Mouse (Mus musculus) forebrain, embryonic 16.5 days (tissue): ENCODE measurements around the gene Itln1. TPM values are rescaled to one million over a fixed set of nuclear protein-coding genes. Genes with fewer than 3 reads are reported as not detected.

Experiments used
- ATAC-seq: fragments of 200-750 bp; cut with Nextera tagmentation; 2 replicates; pipeline ENCODE4 v1.8.0; 2017; ENCODE audit warnings: mild to moderate bottlenecking, moderate library complexity
- H3K27ac ChIP-seq: fragments of 300-500 bp; sonication (generic); 2 replicates; pipeline ENCODE4 v1.5.1; 2014; ENCODE audit warnings: low read length, control low read depth
- H3K27me3 ChIP-seq: fragments of 300-500 bp; sonication (generic); replicated peaks from 2 replicates; pipeline ENCODE4 v1.6.1; 2014; ENCODE audit warnings: low read length; ENCODE audit not compliant: control insufficient read depth, insufficient read depth
- H3K36me3 ChIP-seq: fragments of 300-500 bp; sonication (generic); 2 replicates; pipeline ENCODE4 v1.6.1; 2014; ENCODE audit not compliant: control insufficient read depth, insufficient read depth
- H3K4me1 ChIP-seq: fragments of 300-500 bp; sonication (generic); replicated peaks from 2 replicates; pipeline ENCODE4 v1.6.1; 2014; ENCODE audit warnings: low read length; ENCODE audit not compliant: control insufficient read depth, insufficient read depth
- H3K4me2 ChIP-seq: fragments of 300-500 bp; sonication (generic); 2 replicates; pipeline ENCODE4 v1.6.1; 2014; ENCODE audit warnings: mild to moderate bottlenecking, low read length, control low read depth
- H3K4me3 ChIP-seq: fragments of 300-500 bp; sonication (generic); replicated peaks from 2 replicates; pipeline ENCODE4 v1.5.1; 2014; ENCODE audit warnings: mild to moderate bottlenecking, low read length, control low read depth
- H3K9ac ChIP-seq: fragments of 300-500 bp; sonication (generic); replicated peaks from 2 replicates; pipeline ENCODE4 v1.6.1; 2014; ENCODE audit warnings: low read depth, low read length, control low read depth
- H3K9me3 ChIP-seq: fragments of 300-500 bp; sonication (generic); 2 replicates; pipeline ENCODE4 v1.6.1; 2016; ENCODE audit warnings: low read length; ENCODE audit not compliant: control insufficient read depth
- WGBS: fragments of 180-500 bp; shearing (Covaris S2); extraction: QIAGEN DNeasy Blood & Tissue Kit; methylation state at CpG from one replicate; pipeline ENCODE4 v1.1.7; 2014; 5-methylcytosine and 5-hydroxymethylcytosine counted together
- polyA plus RNA-seq: library from polyadenylated mRNA; unstranded; fragments of >200 nt; fragmentation: Nextera tagmentation; extraction: Ambion mirVana; gene quantifications from 2 replicates; pipeline ENCODE4 v1.2.1, GENCODE M21; 2015

Itln1 gene
- polyA plus RNA-seq, 1 experiment from 2014 or later: not detected

GRCm38 (mm10) chr1:171502388-171503249 lies 32.5 kb downstream of the Itln1 start:
- Histone ChIP-seq H3K27ac (peak overlapping the region; percentile 94), H3K4me2 (peak overlapping the region; percentile 72), H3K9me3 (no peaks in the 10 kb centered on the region), H3K9ac (peak overlapping the region; percentile 41), H3K36me3 (peaks cover 2% of the 10 kb centered on the region; the same call in 1 of the 2 replicates), H3K4me3 (peak overlapping the region; percentile 23), H3K4me1 (0 out of 2 replicates have a peak, but pooled peaks cover 7% of the 10 kb centered on the region), H3K27me3 (no peaks in the 10 kb centered on the region)
- WGBS: under 1% methylated on average over 14 of the region's 14 CpGs
- peak; percentile 82 for ATAC-seq

- peak overlapping the region; percentile 11; the same call in 1 of the 2 replicates for H3K27ac ChIP-seq
- H3K36me3 ChIP-seq: no peaks in the 10 kb centered on the region
- H3K4me2 ChIP-seq: peak overlapping the region; percentile 3
- H3K27me3 ChIP-seq: no peaks in the 10 kb centered on the region
- no peaks in the 10 kb centered on the region for H3K9me3 ChIP-seq
- ATAC-seq: no peak
- H3K4me3 ChIP-seq: no peak overlapping the region
- WGBS: 3% methylated on average over 5 of the region's 5 CpGs
- no peak overlapping the region for H3K9ac ChIP-seq
- 0 out of 2 replicates have a peak, but pooled peaks cover 7% of the 10 kb centered on the region for H3K4me1 ChIP-seq
Measured at GRCm38 (mm10) chr1:171501636-171502080, 33.4 kb downstream of the Itln1 start.

- no peak for ATAC-seq
- H3K4me3 ChIP-seq: no peak overlapping the region
- H3K9me3 ChIP-seq: no peaks in the 10 kb centered on the region
- H3K27ac ChIP-seq: no peak overlapping the region
- H3K4me2 ChIP-seq: no peak overlapping the region
- no peak overlapping the region for H3K9ac ChIP-seq
- H3K27me3 ChIP-seq: no peaks in the 10 kb centered on the region
- 63% methylated on average over 6 of the region's 6 CpGs for WGBS
- H3K36me3 ChIP-seq: no peaks in the 10 kb centered on the region
- 0 out of 2 replicates have a peak, but pooled peaks cover 7% of the 10 kb centered on the region for H3K4me1 ChIP-seq
Measured at GRCm38 (mm10) chr1:171501016-171501610, 34.0 kb downstream of the Itln1 start.

- ATAC-seq: no peak
- H3K27me3 ChIP-seq: no peaks in the 10 kb centered on the region
- H3K9me3 ChIP-seq: no peaks in the 10 kb centered on the region
- 0 out of 2 replicates have a peak, but pooled peaks cover 7% of the 10 kb centered on the region for H3K4me1 ChIP-seq
- no peaks in the 10 kb centered on the region for H3K36me3 ChIP-seq
- H3K27ac ChIP-seq: no peak overlapping the region
- no peak overlapping the region for H3K9ac ChIP-seq
- H3K4me3 ChIP-seq: no peak overlapping the region
- WGBS: 83% methylated on average over 5 of the region's 5 CpGs
- no peak overlapping the region for H3K4me2 ChIP-seq
Measured at GRCm38 (mm10) chr1:171499856-171500255, 35.2 kb downstream of the Itln1 start.

GRCm38 (mm10) chr1:171495371-171495770 lies 39.7 kb downstream of the Itln1 start:
- 90% methylated on average over 6 of the region's 6 CpGs for WGBS
- Histone ChIP-seq H3K27me3 (no peaks in the 10 kb centered on the region), H3K27ac (no peak overlapping the region), H3K4me3 (no peak overlapping the region), H3K9ac (no peak overlapping the region), H3K36me3 (no peaks in the 10 kb centered on the region), H3K4me2 (no peak overlapping the region), H3K9me3 (peaks cover 3% of the 10 kb centered on the region; the same call in 1 of the 2 replicates), H3K4me1 (no peaks in the 10 kb centered on the region)
- no peak for ATAC-seq

GRCm38 (mm10) chr1:171494241-171494640 lies 40.9 kb downstream of the Itln1 start:
- Histone ChIP-seq H3K4me2 (no peak overlapping the region), H3K4me3 (no peak overlapping the region), H3K36me3 (no peaks in the 10 kb centered on the region), H3K4me1 (no peaks in the 10 kb centered on the region), H3K9me3 (peaks cover 8% of the 10 kb centered on the region), H3K9ac (no peak overlapping the region), H3K27me3 (no peaks in the 10 kb centered on the region), H3K27ac (no peak overlapping the region)
- 93% methylated on average over 13 of the region's 13 CpGs for WGBS
- no peak for ATAC-seq

- peak; percentile 75 for ATAC-seq
- H3K4me3 ChIP-seq: no peak overlapping the region
- H3K36me3 ChIP-seq: no peaks in the 10 kb centered on the region
- 38% methylated on average over 2 of the region's 2 CpGs for WGBS
- H3K27me3 ChIP-seq: no peaks in the 10 kb centered on the region
- no peaks in the 10 kb centered on the region; the same call in 1 of the 2 replicates for H3K9me3 ChIP-seq
- H3K4me1 ChIP-seq: no peaks in the 10 kb centered on the region
- H3K27ac ChIP-seq: no peak overlapping the region
- no peak overlapping the region for H3K9ac ChIP-seq
- no peak overlapping the region for H3K4me2 ChIP-seq
Measured at GRCm38 (mm10) chr1:171478968-171479367, 56.1 kb downstream of the Itln1 start.

GRCm38 (mm10) chr1:171477758-171478545 lies 57.1 kb downstream of the Itln1 start:
- Histone ChIP-seq H3K27ac (no peak overlapping the region), H3K4me3 (peak overlapping the region; percentile 29), H3K4me2 (peak overlapping the region; percentile 37), H3K27me3 (no peaks in the 10 kb centered on the region), H3K36me3 (no peaks in the 10 kb centered on the region), H3K4me1 (no peaks in the 10 kb centered on the region), H3K9me3 (no peaks in the 10 kb centered on the region; the same call in 1 of the 2 replicates), H3K9ac (peak overlapping the region; percentile 33)
- peak; percentile 58 for ATAC-seq
- 66% methylated on average over 27 of the region's 27 CpGs for WGBS

- no peaks in the 10 kb centered on the region for H3K9me3 ChIP-seq
- 81% methylated on average over 8 of the region's 8 CpGs for WGBS
- H3K9ac ChIP-seq: no peak overlapping the region
- H3K36me3 ChIP-seq: no peaks in the 10 kb centered on the region
- no peaks in the 10 kb centered on the region for H3K27me3 ChIP-seq
- no peaks in the 10 kb centered on the region for H3K4me1 ChIP-seq
- no peak for ATAC-seq
- no peak overlapping the region for H3K27ac ChIP-seq
- H3K4me2 ChIP-seq: no peak overlapping the region
- H3K4me3 ChIP-seq: no peak overlapping the region
Measured at GRCm38 (mm10) chr1:171477123-171477522, 58.0 kb downstream of the Itln1 start.
